Mouse (Mus musculus): ENCODE data around the gene Smap2.
A peak's percentile ranks its signal among the peaks of the same experiment; 100 is the strongest.

Smap2 gene

DNA sequence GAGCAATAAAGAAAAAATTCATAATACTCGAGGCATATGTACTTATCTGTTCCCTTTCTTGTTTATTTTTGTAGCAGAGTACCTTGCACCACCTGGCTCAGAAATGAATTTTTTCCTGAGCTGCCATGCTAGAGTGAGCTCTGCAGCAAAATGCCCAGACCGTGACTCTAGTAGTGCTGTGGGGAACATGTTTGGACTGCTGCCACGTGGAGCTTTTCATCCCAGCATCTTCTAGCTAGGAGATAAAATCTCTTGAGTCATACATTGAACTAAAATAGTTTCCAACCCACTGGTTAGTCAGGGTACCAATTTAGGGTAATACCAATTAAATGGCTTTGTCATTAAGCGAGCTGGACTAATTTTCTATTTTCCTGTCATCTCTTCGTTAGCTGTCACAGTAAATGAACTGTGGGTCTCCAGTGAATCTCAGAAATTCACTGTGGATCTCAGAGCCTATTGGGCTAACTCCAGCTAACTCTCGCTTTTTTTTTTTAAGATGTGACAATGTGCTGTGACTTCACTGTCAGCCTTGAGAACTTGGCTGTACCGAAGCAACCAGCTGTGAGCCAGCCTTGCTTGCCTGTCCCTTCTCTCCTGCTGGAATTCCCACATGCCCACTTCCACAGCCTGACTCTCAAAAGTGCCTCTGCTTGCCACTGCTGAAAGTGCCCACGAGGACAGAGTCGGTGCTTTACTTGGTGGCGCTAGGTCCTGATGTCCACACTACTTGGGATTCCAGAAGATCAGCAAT lies 3.2 kb upstream of the Smap2 start:
- DNase-seq, result peak; percentile 79

DNA sequence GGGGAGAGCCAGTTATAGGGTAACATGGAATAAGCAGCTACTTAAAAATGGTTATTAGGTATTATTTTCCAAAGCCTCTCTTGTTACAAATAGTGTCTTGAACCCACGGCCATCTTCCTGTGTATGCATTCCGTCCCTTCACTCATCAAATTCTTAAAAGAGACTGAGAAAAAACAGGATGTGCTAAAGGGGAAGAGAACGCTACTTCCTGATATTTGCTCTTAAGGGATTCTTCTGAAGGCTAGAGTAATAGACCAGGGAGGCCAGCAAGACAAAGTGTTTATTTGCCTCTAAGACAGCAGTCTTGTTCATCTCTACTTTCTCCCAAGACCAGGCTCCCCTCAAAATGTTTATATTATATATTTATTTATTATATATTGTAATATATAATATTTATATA lies 1.2 kb upstream of the Smap2 start:
- DNase-seq, result no peak

DNA sequence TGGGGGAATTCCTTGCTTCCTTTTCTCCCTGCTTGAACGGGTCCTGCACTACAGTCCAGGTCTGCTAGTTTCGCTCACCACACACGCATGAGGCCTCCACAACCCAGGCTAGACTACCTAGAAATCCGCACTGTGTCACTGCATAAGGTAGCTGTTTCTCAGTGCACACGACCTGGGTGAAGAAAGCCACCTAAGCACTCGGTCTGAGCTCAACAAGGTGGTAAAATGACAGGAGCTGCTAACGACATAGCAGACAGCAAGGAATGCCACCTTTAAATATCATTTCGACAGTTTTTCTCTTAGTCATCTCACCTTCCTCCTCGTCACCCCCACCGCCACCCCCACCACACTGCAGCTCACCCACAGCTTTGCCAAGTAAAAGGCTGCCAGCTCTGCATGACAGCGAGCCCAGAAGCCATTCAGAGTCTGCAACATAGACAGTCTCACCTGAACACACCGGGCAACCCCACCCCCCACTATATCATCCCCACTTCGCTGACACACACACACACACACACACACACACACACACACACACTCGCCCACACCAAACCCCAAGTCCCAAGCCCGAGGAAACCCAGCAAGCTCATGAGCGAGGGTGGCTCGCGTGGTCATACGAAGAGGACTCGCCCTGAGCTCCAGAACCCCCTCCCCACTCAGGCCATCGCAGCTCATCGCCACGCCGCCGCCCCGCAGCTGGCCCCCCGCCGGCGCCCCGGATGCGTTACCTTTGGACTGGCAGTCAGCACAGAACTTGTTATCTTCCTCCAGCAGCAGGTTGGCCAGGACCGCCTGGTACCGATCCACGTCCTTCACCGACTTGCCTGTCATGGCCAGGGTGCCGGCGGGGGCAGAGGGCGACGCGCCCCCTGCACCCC lies 787 bp downstream of the Smap2 start:
- DNase-seq, result peak; percentile 64

DNA sequence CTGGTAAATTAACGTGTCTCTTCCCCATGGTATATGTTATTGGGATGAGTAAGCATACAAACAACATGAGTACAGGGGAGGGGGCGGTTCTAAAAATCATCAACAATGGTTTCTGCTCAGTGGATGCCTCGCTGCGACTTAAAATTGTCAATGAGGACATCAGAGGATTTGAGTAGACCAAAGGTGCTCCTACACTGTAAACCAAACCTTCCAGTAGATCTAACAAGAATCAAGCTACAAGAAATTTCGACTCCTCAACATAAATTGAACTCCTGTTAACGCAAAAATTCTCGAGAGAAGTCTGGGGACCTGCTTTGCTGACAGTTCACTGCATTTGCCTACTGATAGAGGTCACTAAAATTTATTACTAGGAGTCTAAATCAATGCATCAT lies 1.8 kb downstream of the Smap2 start:
- no peak for DNase-seq

DNA sequence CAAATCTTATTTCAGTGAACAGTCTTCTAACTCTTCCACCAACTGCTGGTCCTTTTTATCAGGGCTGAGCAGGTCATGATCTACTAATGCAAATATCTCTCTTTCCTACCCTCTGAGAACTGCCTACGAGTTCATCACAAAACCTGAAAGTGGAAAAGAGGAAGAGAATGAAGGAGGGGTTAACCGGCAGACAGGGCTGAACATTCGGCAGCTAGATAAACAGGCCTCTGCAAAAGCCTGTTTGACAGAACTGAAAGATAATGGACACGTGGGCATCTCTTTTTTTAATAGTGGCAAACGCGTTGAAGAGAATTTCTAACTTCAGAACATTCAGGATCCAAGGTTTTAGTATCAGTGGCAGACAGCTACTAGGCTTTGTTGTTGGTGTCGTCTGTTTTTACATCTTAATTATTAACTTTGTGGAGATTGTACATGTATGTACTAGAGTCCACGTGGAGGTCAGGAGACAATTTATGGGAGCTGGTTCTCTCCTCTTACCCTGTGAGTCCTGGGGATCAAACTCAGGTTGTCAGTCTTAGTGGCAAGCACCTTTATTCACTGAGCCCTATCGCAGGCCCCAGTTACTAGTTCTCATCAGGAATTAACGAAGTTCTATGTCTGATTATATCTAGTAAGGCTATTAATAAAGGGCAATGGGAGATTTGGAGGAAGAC lies 2.3 kb downstream of the Smap2 start:
- DNase-seq, result no peak

DNA sequence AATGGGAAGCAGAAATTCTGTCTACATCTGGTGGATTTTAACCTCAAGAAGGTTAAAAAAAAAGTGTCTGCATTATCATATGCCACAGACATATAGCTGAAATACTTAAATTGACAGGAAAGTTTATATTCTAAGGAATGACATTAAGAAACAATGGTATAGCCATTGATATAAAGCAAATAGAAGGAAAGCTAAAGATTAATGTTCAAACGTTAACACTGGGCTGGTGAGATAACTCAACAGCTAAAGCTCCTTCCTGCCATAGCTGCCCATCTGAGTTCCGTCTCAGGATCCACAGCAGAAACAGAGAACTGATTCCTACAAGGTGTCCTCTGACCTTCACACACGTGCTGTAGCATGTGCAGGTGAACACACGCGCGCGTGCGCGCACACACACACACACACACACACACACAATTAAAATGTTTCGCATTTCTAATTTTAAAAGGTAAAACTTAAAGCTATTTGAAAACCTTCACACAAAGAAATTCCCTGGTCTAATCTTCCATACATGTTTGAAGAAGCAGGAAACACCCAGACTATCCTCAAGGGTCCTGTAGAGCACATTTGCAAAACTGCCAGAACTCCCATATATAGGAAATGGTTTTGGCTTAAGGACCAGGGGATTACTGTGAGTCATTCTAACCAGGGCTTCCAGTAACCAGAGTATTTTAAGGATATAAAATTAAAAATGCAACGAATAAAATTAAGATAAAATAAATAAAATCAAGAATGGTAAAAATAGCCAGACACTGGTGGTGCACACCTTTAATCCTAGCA lies 6.1 kb downstream of the Smap2 start:
- DNase-seq, result no peak

DNA sequence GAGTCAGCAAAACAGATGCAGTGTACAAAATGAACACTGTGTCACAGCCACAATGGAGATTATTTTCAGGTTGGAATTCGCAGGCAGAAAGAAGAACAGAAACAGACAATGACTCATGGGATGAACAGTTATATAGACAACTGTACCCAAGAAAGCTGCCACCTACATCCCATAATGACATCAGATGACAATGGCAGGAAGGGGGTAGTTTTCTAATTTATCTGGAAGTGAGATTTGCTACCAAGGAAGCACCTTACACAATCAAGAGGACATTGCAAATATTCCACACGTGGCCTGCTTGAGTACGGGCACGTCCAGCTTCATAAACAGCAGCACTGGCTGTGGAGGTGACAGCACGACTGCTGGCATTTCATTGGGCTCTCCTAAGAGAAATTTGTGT lies 7.9 kb downstream of the Smap2 start:
- DNase-seq, result peak; percentile 40

DNA sequence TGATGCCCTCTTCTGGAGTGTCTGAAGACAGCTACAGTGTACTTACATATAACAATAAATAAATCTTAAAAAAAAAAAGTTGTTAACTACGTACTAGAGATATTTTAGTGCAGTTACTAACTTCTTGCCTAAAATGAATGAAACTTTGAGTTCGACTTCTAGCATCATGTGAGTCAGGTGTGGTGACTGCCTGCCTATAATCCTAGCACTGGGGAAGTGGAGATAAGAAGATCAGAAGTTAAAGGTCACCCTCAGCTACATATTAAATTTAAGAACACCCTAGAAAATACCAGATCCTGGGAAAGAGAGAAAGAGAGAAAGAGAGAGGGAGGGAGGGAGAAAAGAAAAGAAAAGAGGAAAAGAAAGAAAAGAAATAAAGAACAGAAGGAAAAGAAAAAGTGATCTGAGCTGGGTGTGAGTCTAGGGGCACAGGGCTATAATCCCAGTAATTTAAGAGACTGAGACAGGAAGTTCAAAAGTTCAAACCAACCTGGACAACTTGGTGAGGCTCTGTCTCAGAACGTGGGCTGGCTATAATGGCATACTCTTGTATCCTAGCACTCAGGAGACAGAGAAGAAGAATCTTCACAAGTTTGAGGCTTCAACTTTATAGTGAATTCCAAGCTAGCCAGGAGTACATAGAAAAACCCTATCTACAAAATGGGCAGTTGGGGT lies 8.8 kb downstream of the Smap2 start:
- DNase-seq, result no peak

DNA sequence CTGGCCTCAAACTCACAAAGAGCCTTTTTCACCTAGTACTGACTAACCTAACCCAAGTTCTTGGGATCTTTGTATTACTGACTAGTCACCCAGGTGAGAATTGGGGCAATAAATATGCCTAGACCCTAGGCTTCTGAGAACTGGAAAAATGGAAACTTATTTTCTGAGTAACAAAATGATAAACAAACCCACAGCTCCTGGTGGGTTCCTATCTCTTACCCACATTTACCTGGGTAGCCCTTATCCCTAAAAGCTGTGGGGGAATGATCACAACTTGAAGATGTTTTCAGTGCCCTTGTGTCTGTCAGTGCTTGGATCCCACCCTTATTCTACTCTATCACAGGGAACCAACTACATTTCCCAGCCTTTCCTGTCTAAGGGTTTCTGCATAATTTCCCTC lies 10.0 kb downstream of the Smap2 start:
- no peak for DNase-seq

DNA sequence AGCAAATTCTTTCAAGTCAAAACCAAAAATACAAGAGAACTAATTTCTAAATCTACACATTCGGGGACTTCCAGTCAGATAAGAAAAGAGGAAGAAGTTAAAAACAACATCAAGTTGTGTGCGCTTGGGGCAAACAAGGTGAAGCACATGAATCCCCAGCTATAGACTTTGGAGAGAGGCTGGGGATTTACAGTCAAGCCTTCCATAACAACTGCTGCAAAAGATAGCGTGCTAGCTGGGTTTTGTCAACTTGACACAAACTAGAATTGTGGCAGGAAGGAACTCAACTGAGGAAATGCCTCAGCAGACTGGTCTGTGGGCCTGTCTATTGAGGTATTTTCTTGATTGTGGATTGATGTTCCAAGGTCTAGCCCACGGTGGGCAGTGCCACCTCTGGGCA lies 12.4 kb downstream of the Smap2 start:
- no peak for DNase-seq

DNA sequence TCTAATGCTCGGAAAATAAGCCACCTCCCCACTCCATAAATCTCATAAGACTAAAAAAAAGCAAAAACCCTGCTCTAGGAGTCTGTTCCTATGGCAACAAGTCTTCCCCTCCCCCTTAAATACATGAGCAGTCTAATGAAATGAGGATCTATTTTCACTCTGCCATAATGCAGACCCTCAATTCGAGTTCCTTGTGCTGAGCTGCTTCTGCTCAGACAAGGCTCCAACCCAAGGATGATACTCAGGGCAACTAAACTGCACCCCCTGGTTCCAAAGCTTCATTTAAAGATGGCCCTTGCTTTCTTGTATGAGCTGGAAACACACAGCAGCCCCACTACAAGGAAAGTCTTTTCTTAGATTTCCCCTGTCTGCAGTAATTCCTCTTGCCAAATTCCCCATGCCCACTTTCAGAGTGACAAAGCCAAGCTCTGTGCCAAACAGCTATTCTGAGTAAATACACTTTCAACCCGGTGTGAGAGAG lies 13.4 kb downstream of the Smap2 start:
- DNase-seq, result no peak

DNA sequence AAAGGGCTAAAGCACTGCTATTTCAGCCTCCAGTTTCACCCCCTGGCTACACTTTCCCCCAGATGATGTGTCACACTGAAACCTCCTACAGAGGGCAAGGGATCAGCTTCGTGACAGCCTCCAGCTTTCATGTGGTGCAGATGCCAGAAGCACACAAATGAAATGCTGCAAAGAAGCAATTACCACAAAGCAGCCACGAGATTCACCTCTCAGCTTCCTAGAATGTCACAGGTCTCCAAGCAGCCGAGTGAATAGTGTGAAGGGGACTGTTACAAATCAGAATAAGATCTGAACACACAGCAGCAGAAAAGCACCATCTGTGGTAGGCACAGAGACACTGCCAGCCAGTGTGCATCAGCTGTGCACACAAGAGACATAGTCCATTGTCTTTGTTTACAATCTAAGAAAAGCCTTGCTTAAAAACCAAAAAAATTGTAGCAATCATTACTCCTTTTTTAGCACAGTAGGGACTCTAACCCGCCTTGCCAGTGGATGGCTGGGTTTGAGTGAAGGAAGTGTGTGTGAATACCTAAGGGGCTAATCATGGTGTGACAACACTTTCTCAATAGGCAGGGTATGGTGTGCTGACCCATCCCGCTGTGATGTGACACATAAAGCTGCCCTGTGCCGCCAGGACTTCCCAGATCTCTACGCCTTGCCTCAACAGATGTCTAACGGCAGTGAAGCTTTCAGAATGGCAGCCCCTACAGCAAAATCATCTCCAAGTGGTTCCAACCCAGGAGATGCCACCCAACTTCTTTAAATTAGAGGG lies 14.5 kb downstream of the Smap2 start:
- no peak for DNase-seq

DNA sequence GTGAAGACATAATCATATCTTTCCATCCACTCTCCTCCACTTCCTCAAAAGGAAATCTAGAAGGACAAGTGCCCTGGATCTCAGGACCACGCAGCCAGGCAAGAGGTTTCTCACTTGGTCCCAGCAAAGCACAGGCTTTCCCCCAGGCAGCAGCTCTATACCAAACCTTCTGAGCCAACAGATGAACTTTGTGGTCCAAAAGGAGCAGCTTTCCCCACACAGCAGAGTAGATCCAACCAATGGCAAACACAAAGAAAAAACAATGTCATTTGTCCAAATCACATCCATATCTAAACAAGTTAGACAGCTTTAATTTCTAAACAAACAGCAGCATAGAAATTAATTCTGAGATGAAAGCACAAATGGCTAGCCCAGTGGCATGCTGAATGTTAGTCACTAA lies 15.4 kb downstream of the Smap2 start:
- DNase-seq, result no peak

DNA sequence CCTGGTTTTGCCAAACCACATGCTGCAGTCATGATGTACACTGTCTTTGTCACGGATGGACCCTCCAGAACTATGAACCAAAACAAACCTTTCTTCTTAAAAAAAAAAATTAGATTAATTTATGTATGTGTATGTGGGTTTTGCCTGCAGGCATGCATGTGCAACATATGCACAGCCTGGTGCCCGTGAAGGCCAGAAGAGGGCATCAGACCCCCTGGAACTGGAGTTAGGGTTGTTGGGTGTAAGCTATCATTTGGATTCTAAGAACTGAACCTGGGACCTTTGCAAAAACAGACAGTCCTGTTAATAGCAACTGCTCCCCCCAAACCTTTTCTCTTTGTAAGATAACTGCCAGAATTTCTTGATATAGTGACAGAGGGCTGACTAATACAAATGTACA lies 16.0 kb downstream of the Smap2 start:
- no peak for DNase-seq

DNA sequence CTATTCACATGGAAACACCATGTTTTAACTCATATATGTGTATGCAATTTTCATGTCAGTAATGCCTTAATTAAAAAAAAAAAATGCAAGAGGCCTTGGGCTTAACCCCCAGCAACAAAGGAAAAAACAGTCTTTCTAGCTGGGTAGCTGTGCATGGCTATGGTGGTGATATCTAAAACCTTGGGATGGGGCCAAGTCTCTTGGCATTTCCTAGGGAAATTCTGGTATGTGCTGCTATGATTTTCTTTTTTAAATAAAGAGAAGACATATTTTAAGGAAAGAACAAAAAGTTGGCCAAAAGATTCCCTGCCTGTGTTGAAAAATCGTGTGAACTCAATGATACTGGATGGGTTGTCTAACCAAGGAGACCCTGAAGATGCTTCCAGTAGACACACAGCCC lies 21.1 kb downstream of the Smap2 start:
- DNase-seq, result no peak

DNA sequence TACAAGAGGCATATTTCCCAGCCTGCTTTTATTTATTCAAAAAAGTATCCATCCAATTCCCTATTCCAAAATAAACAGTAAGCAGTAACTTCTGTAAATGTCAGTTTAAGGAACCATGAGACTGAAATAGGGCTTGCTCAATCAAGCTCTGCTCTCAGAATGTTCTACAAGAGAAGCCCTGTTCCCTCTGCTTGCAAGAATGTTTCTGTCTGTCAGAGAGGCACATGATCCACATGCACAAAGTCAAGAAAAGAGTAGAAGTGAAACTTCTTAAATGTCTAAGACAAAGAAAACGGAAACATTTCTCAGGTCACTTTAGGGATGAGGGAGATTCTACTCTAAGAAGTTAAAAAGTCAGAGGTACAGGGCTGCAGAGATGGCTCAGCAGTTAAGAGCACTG lies 24.0 kb downstream of the Smap2 start:
- no peak for DNase-seq

DNA sequence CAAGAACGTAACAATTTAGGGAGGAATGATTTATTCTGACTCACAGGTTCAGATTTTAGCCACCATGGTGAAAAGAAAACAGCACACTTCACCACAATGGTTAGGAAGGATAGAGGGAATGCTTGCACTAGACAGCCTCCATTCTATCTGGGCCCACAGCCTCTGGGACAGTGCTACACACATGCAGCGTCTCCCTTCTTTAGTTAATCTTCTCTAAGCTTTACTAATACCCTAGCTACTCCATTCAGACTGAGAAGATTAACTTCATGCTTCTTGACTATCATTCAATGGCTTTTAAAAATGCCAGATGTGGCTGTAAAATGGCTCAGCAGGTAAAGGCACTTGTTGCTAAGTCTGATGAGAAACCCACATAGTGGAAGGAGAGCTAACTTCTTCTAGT lies 24.8 kb downstream of the Smap2 start:
- DNase-seq, result no peak

DNA sequence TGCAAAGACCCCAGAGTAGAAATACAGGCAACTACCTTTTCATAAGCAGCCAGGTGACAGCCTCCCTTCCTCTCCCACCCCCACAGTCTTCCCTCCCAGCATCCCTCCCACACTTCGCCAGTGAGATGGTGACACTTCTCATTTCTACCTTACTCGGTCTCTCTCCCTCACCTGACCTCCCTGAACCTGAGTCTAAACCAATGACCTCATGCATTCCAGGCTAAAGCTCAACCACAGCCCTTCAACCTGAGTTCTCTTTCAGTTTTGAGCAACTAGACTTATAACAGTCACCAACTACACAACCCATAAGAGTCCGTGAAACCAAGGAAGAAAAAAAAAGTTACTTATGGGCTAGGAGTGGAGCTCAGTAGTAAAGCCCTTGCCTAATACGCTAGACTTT lies 29.7 kb downstream of the Smap2 start:
- DNase-seq, result no peak

DNA sequence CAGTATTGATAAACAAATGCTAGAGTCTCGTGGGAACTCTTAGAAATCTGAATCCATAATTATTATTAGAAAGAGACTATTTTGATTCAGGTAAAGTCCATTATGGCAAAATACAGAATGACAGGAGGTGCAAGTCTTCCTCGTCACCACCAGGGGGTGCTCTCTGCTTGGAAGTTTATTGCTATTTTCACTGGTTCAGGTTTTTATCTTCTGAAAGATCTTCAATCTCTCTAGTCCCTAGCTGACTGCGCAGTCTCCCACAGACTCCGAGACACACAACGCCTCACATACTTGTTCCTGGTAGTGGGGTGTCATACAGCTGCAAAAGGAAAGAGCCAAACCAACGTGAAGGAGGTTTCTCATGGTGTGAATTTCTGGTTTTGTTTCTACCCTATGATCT lies 30.6 kb downstream of the Smap2 start:
- DNase-seq, result peak; percentile 48

DNA sequence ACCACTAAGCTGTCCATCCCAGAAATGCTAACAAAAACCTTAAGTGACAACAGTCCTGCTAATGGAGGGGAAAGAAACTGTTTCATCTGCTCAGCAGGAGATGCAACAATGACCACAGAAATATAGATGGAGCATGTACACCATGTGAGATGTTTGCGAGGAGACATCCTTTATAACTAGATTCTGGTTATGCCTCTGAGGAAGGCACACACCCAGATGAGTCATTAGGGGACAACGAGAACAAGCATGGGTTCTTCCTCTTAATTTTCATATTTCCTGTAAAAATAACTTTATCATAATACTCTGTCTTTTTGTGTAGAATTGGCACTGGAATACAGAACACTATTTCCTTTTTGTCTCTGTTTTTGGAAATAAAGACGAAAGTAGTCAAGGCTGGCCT lies 38.8 kb downstream of the Smap2 start:
- DNase-seq, result no peak

DNA sequence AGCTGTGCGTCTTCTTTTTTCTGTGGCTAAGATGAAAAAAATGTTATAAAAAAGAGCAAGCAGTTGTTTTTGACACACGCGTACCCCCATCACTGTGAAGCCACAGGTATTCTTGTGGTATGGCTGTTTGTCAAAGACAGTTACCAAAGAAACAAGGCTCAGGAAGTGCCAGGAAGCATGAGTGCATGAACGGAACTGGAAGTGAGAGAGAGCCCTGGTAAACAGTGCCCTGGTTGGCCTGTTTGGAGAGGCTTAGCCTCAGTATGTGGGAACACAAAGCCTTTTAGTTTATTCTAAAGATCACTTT lies 41.7 kb downstream of the Smap2 start:
- no peak for DNase-seq

All from right cerebral cortex, adult 18-20 months (tissue).